Mouse (Mus musculus) R1 (cell line): ENCODE measurements around the gene S100pbp.

Source experiments
- DNase-seq: peaks from one replicate; pipeline ENCODE4 v3.0.0-alpha.2; 2018; ENCODE audit warnings: low read depth, low spot score

The S100pbp gene

DNA sequence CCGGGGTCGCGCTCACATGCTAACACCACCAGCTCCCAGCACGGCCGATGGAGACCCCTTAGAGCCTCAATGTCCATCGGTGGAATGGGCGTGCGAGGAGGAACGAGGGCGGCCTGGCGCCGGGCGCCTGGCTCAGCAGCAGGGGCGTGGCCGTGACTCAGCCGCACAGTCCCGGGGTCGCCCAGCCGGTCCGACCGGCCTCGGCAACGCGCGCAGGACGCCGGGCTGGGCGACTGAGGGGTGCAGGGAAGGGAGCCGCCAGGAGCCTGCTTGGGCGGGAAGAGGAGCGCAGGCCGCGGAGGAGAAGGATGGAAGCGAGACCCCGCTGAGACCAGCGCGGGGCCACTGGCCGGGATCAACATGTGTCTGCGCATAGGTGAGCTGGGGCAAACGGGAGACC is 84.2 kb downstream of the S100pbp start, which contains the start of gene Tmem54:
Gene Tmem54 (plus strand): TSS at position 193 of the 400 bp plus-strand sequence.
- DNase-seq = peak; percentile 37

DNA sequence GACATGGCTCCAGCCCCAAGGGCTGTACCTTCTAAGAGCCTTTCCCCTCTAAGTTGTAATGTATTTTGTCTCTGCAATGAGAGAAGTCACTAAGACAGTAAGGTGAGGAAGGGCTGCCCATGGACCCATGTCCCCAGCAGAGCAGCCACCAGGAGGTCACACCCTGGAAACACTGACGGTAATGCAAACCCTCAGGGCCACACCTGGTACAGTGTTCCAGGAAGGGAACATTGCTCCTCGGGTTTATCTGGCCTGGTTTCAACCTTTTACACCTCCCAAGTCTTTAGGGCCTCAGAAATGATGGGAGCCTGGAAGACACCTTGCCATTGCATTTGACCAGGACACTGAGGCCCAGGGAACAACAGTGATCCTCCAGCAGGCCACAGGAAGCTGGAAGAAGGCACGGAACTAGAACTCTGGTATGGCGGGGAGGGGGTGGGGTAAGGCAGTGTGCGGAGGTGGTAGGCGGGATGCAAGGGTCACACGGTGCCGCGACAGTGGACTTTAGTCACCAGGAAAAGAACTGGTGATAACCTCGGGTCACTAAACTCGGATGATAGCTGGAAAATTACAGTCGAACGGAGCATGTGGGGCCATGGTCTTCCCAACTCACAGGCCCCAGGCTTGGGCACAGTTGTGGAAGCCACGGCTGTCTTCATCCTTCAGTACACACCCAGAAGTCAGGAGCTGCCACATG is 87.2 kb downstream of the S100pbp start:
- DNase-seq = no peak
